Mouse (Mus musculus) kidney, adult 2 months (tissue): ENCODE data around the gene Mpg.

ENCODE experiments used
- CTCF ChIP-seq: fragments of 200-500 bp; conservative IDR thresholded peaks from 2 replicates; pipeline ENCODE4 v1.5.1; 2011; ENCODE audit warnings: low read depth, mild to moderate bottlenecking, control low read depth, low read length, moderate library complexity, mixed read lengths; ENCODE audit not compliant: insufficient read depth, insufficient read length
- POLR2A ChIP-seq: fragments of 200-500 bp; IDR thresholded peaks from one replicate; pipeline ENCODE4 v1.6.1; 2011; ENCODE audit warnings: low read depth, low read length, control low read depth

DNA sequence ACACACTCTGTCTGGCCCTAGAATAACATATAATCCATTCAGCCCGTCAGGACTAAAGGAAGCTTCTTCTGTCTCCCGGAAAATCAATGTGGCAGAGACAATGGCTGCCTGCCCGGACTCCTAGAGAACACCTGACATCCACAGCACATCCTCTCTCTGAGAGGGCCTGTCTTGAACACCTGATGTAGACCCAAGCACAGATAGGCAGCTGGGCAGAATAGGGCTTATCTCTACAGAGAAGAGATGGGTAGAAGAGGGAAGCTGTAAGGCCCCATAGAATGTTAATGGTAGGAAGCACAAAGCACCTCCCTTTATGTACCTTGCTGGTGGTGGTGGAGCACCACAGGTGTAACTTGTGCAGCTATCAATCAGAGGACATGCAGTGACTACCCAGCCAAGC is 15.9 kb downstream of the Mpg start:
- TF ChIP-seq POLR2A (no peak), CTCF (no peak)
